Mouse (Mus musculus) heart, adult 10 weeks (tissue): ENCODE measurements around the gene Frmd3. TPM values are rescaled to one million over a fixed set of nuclear protein-coding genes. Genes with fewer than 3 reads are reported as not detected.

Source experiments
- polyA plus RNA-seq: library from polyadenylated mRNA; stranded (reverse); fragments of 350-450 nt; fragmentation: Illumina TruSeq; extraction: RNeasy Lipid Tissue Mini Kit (QIAGEN cat#74804); gene quantifications from one replicate; pipeline ENCODE4 v1.2.3, GENCODE M21; 2014; ENCODE audit warnings: low read depth, low replicate concordance

Gene Frmd3
- polyA plus RNA-seq, result not detected

DNA sequence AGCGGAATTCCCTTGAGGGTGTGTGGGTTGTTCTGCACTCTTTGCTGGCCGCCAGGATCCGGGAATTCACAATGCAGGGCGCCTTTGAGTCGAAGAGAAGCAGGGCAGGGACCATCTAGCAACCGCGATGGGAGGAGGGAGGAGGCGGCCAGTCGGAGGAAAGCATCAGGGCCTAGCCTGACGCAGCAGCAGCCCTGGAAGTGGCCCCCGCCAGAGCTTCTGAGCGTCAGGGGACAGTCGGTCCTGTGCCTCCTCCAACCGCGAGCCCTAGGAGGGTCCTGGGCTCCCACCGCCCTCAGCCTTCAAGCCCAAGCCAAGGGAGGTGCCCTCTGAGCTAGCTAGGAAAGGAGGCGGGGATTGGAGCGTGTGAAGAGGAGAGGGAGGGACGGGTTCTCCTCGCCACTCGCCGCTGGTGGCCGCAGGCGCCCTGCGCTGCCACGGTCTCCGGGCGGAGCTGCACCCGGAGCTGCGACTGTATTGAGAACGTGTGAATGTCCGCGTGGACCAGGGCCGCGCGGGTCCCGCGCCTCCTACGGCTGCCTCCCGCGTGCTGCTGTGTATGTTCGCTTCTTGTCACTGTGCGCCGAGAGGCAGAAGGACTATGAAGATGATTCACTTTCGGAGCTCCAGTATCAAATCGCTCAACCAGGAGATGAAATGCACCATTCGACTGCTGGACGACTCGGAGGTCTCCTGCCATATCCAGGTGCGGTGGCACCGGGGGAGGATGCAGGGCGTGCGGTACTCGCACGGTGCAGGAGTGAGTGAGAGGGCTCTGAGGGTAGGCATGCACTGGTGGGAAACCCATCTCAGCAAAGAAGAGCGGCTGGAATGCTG lies at the start of gene Frmd3:
Gene Frmd3 (plus strand): TSS at position 232 of the 837 bp plus-strand sequence.

DNA sequence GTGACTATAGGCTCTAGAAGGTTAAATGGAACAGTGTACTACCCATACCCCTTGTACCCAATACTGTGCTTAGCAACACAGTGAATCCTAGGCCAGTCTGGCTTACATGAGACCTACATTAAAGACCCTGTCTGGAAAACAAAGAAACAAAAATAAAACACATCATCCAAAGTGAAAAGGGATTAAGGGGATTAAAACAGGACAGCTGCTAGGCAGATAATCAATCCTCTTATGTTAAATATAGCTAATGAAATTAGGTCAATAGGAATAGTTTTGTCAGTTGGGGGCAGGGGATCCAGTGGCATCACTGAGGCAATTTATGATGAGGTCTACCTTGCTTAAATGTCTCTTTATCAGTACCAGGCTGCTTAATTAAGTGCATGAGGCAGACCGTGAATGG lies 228.9 kb downstream of the Frmd3 start, which contains the start of gene Kdm4c:
Gene Kdm4c (plus strand): TSS at position 322 of the 400 bp plus-strand sequence.

Other genes starting within 250 kb of the Frmd3 start
- gene Rasef, start 222.4 kb upstream of the Frmd3 start, polyA plus RNA-seq, result 0.84 TPM
- gene Gm11758, start 137.2 kb upstream of the Frmd3 start, polyA plus RNA-seq, result not detected
- gene Gm11757, start 122.3 kb upstream of the Frmd3 start, polyA plus RNA-seq, result not detected
- not detected for gene Gm13871, start 107.5 kb upstream of the Frmd3 start, polyA plus RNA-seq
- gene Gm11756, start 92.7 kb upstream of the Frmd3 start, polyA plus RNA-seq, result 9.3 TPM
- 58.1 TPM for gene 2310002L09Rik, start 62.6 kb upstream of the Frmd3 start, polyA plus RNA-seq
- gene Kdm4c, start 229.1 kb downstream of the Frmd3 start, polyA plus RNA-seq, result 9.8 TPM